Mouse (Mus musculus): ENCODE results near the gene Gm11983. TPM values are rescaled to one million over a fixed set of nuclear protein-coding genes. Genes with fewer than 3 reads are reported as not detected.

Gm11983 gene
- total RNA-seq, 4 experiments from 2014 or later, result not detected

Other genes with a start within 250 kb of the Gm11983 start
- gene Nacad, start 231.6 kb downstream of the Gm11983 start, total RNA-seq (2022), result 10 to 100 TPM; 49.8 to 53.4 (median 50.2) TPM
- 10 to 100 TPM; 42.8 to 55.7 (median 46.8) TPM for gene Tbrg4, start 211.6 kb downstream of the Gm11983 start, total RNA-seq (2022)
- gene Wap, start 199.0 kb downstream of the Gm11983 start, total RNA-seq (2022), result not detected
- gene Ramp3, start 179.1 kb downstream of the Gm11983 start, total RNA-seq (2022), result 10 to 100 TPM; 13.4 to 18.5 (median 15.5) TPM
- 100 to 1,000 TPM; 239 to 296 (median 267) TPM for gene Adcy1, start 225.8 kb upstream of the Gm11983 start, total RNA-seq (2022)